Mouse (Mus musculus) G1E (cell line): ENCODE results near the gene Plbd2.

Experiments
- CTCF ChIP-seq: IDR thresholded peaks from 2 replicates; pipeline ENCODE4 v1.5.1; 2012; ENCODE audit warnings: low read depth, low read length, inconsistent platforms, mixed read lengths
- GATA1 ChIP-seq: IDR thresholded peaks from 2 replicates; pipeline ENCODE4 v1.6.1; 2012; ENCODE audit warnings: borderline replicate concordance, low read length, inconsistent platforms, mixed read lengths

- TF ChIP-seq CTCF (no peak), GATA1 (no peak)
Observed at GRCm38 (mm10) chr5:120550673-120551072, 47.2 kb upstream of the Plbd2 start.
